Mouse (Mus musculus) left cerebral cortex, postnatal 10 days (tissue): ENCODE measurements around the gene Vps53. TPM values are rescaled to one million over a fixed set of nuclear protein-coding genes. Genes with fewer than 3 reads are reported as not detected.

ENCODE experiments used
- DNase-seq, 2 experiments: peaks; one replicate each; pipeline ENCODE4 v3.0.0; 2021 to 2022; ENCODE audit warnings: low spot score in 2 of 2, mixed read lengths in 1 of 2; ENCODE audit errors: extremely low spot score in 1 of 2
- intact Hi-C: fragments of 180-260 bp; cut with DNase I; formaldehyde crosslinking; loops from one replicate; pipeline ENCODE4 v1.15.1; 2025
- total RNA-seq, 2 experiments: library from RNA; stranded (reverse); gene quantifications; 2 replicates each; pipeline ENCODE4 v1.2.3; 2021

The Vps53 gene
- total RNA-seq, 2 experiments from 2014 or later, result 74.5 to 82.5 TPM

DNA sequence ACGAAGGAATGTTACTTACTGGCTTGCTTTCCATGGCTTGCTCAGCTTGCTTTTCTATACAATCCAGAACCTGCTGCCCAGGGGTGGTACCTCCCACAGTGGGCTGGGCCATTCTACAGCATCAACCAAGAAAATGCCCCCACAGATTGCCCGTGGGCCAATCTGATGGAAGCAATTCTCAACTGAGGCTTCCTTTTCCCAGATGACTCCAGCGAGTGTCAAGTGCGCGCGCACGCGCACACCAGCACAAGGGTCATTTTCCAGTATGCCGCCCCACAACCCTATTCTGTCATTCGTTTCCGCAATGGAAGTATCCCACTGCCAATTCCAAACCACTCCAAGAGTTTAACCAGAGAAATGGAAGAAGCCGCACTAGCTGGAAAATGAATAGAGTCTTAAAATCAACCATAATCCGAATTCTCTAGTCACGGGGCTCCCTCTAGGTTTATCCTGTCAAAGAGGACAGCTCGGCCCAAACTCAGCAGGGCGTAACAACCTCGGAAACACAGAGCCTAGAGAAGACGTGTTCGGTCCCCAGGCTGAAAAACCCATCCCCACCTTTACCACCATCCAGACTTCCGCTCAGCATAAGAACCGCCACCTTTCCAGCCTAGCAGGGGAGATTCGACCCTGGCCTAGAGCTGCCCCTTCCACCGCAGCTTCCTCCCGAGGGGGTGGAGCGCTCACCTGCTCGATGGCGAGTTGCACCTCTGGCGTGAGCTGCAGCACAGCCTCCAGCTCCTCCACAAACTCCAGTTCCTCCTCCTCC lies 537 bp downstream of the Vps53 start:
- intact Hi-C loops, result no loop called here
- peak in 1 of 2 experiments; percentile 59 for DNase-seq

DNA sequence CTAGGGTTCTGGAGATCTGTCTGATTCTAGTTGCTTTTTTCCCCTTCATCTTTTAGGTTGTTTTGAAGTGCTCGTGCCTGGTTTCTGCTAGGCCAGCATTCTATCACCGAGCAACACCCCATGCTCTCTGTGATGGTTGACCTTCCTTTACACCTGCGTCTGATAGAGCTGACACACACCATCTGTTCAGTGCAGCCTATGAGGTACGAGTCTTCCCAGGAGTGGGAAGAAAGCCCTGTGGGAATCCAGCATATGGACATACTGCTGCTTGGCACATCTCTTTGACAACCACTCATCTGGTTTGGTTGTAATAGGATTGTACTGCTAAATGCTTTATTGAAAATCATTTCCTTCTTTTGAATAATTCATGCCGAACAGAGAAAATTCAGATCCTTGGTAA lies 9.2 kb downstream of the Vps53 start:
- DNase-seq, result no peak
- intact Hi-C loops, result no loop called here

- peak in 1 of 2 experiments; percentile 42 for DNase-seq
- intact Hi-C loops, result loop anchor here (5.0 kb wide), 1 partner anchor 387 kb away; no protein-coding TSS in a partner anchor
These were observed 10.5 kb downstream of the Vps53 start for GRCm38 (mm10) chr11:76168976-76169375.

DNA sequence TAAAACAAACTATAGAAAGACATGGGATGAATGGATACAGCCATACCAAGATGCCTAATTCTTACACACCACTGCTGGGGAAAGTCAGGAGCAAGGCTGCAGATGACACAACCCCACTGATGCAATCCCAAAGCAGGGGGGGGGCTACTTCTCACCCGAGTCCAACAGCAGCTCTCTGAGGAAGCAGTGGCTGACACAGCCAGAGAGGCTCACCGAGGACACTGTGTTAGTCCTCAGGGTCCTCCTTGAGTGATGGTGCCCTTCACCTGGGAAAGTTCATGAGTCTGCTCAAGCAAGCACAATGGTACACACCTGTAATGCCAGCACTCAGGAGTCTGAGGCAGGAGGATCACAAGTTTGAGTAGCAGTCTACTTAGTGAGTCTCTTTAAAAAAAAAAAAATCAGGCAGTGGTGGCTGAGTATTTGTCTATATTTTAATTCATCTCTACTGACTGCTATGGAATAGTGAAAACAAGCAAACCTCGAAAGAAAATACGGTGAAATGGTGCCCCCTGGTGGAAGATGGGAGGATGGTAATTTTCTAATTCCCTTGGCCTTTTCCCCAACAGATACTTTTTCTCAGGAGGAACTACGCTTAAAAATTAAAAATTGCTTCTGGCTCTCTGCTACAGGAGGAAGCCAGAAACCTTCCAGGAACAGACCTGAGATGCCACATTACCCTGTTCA lies 12.2 kb downstream of the Vps53 start:
- intact Hi-C loops, result loop anchor here (5.0 kb wide), 1 partner anchor 385 kb away; no protein-coding TSS in a partner anchor
- peak; percentile 59 to 76 for DNase-seq

DNA sequence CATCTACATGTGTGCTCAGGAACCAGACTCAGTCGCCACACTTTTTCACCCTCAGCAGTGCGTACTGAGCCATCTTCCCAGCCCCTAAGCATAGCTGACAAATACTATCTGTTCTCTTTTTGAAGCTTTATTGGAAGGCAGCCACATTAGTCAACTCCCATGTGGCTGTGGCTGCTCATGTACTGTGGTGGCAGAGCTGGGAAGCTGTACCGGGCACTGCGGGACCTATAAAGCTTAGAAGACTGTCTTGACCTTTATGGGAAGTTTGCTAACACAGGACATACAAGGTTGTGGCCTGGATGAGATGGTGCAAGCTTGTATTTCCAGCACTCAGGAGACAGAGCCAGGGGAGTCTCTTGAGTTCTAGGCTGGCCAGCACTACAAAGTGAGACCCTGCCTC lies 12.8 kb downstream of the Vps53 start:
- no peak for DNase-seq

GRCm38 (mm10) chr11:76160251-76160650 lies 19.2 kb downstream of the Vps53 start:
- intact Hi-C loops, result no loop called here

More for the DNA sequence above, 12.8 kb downstream of the Vps53 start:
- intact Hi-C loops, result loop anchor here (5.0 kb wide), 1 partner anchor 384 kb away; no protein-coding TSS in a partner anchor

GRCm38 (mm10) chr11:76158375-76158774 lies 21.1 kb downstream of the Vps53 start:
- intact Hi-C loops, result no loop called here
- DNase-seq, result no peak

More at GRCm38 (mm10) chr11:76160251-76160650, 19.2 kb downstream of the Vps53 start:
- DNase-seq, result no peak

DNA sequence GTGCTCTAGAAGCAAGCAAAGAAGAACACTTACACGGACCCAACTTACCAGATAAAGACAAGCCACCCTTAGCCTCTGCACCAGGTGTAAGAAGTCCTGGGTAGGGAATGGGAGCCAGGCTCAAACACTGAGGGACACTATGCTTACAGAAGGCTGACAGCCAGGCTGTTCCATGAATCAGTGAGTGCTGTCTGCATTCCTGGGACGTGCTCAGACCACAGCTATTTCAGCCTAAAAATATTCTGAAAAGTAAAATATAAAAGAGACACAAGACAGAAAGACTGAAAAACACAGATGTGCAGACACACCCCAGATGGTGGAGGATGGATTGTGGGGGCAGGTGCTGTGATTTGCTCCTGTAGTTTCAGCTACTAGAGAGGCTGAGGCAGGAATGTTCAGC lies 24.6 kb downstream of the Vps53 start:
- intact Hi-C loops, result no loop called here
- DNase-seq, result no peak

DNA sequence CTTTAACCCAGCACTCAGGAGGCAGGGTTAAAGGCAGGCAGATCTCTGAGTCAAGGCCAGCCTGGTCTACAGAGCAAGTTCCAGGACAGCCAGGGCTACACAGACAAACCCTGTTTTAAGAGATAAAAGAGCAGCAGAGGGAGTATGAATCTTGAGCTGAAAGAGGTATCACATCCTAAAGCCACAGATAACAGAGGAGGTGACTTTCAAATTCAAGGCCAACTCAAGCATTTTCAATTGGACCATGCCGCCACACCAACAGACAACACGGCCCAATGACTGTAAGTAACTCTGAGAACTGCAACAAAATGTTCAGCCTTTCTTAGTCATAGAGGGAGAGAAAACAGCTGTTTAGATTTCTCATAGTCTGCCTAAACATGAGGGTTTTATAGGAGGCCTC lies 25.2 kb downstream of the Vps53 start:
- DNase-seq, result no peak
- intact Hi-C loops, result no loop called here

DNA sequence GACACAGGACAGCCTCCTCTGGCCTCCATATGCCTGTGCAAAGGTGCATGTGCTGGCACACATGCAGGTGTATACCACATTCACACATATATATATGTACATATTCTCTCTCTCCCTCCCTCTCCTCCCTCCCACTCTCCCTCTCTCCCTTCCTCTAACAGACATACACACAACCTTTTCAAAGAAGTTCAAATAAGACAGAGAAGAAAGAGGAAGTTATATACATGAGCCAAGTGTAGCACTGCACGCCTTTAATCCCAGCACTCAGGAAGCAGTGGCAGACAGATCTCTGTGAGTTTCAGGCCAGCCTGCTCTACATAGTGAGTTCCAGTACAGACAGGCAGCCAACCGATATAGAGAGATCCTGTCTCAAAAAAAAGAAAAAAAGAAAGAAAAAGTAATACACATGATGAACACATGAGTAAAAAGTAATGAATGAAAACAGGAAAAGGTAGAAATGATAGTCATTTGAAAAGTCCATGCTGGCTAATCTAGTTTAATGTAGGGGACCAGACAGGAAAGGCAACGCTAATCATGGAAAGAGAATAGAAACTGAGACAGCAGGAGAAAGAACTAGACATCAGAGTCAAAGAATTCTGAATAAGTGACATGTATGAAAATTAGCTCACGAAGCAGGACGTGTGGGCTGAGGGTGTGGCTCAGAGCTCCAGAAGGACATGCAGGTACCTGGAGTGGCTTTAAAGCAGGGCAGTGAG lies 26.1 kb downstream of the Vps53 start:
- intact Hi-C loops, result no loop called here

DNA sequence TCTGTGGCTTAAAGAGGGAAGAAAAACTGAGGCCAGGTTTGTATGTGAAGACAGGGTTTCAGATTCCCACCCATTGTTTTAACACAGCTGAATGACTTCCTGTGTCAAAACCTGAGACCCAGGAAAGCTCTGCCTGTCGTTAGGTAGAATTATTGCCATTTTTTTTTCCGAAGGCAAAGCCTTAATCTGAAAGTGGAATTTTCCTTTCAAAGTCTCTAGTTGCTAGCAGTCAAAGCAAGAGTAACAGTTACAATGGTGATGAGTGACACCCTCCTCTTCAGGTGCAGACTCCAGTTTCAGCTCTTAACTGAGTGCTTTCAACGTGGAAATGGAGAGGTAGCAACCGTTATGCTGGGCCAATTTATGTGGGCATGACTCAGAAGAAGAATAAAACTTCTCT lies 28.5 kb downstream of the Vps53 start:
- no peak for DNase-seq
- intact Hi-C loops, result no loop called here

More for the DNA sequence above, 26.1 kb downstream of the Vps53 start:
- no peak for DNase-seq

DNA sequence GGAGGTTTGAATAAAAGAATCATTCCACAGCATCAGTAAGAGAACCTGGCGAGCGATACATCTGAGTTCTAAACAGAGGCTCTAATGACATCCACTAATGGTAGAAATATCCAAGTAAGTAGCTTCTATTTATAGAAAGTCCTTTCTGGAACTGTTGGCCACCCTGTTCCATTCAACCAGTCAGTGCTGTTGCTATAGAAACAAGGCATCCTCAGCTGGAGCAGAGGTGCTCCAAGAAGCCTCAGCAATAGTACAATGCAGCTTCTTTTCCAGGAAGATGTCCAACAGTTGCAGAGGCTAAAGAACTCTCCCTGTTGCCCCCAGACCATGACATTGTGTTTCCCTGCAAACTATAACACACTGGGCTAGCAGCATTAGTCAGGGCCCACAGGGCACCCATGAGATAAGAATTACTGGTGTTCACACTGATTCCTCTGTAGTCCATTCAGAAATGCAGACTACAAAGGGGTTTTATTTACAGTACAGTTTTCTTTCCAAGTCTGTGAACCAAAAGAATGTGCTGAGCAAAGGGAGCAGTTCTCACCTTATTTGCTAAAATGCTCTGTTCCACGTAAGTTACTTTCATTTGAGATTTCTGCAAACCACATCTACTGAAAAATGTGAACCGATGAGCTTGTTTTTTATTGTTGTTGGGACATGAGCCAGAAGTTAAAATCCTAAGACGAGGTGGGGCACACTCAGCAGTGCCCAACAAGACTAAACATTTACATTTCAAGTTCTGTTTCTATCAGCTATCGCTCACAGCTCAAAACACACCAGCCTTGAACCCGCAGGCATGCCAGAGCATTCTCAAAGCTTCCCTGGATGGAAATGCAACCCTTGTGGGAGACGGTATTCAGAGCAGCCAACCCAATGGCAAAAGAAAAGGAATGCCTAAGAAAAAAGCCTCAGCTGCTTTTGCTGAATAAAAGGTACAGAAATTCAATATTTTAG lies 31.1 kb downstream of the Vps53 start:
- intact Hi-C loops, result no loop called here
- DNase-seq, result peak in 1 of 2 experiments; percentile 48

DNA sequence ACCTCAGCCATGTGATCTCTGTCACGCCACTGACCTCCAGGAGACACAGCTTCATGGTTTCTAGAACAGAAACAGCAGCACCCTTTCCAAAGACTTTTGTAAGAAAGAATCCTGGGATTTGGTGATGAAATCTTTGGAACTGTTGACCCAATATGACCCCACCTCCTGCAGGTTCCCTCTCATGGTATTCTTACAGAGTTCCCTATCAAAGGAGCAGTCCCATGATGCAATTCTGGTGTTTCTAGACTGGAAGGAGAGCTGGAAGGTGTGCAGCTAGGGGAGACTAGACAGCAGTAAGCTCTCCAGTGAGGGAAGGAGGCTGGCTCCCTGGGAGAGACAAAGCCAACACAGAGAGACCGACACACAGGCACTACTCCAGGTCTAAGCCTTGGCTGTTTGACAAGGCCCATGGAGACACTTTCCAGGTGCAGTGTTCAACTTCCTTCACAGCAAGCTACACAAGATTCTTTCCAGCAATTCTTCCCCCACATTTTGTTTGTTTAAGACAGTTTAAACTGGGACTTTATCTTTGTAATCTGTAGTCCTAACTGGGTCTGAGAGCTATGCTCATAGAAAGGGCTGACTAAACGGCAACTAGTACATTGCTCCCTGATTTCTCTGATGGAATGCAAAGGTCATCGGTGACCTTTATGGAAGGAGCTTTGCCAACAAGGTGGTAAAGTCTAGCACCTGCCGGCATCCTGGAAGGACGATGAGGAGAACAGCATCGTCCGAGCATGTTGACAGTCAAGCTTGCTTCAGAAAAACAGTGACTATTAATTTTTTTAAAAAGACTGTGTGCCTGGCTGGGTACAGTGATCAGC lies 33.0 kb downstream of the Vps53 start:
- intact Hi-C loops, result no loop called here
- DNase-seq, result peak in 1 of 2 experiments; percentile 28

GRCm38 (mm10) chr11:76145169-76145568 lies 34.3 kb downstream of the Vps53 start:
- DNase-seq, result no peak
- intact Hi-C loops, result no loop called here

GRCm38 (mm10) chr11:76144386-76144785 lies 35.1 kb downstream of the Vps53 start:
- no peak for DNase-seq
- intact Hi-C loops, result no loop called here

- DNase-seq, result no peak
- intact Hi-C loops, result no loop called here
These were observed 41.5 kb downstream of the Vps53 start for GRCm38 (mm10) chr11:76137996-76138395.

DNA sequence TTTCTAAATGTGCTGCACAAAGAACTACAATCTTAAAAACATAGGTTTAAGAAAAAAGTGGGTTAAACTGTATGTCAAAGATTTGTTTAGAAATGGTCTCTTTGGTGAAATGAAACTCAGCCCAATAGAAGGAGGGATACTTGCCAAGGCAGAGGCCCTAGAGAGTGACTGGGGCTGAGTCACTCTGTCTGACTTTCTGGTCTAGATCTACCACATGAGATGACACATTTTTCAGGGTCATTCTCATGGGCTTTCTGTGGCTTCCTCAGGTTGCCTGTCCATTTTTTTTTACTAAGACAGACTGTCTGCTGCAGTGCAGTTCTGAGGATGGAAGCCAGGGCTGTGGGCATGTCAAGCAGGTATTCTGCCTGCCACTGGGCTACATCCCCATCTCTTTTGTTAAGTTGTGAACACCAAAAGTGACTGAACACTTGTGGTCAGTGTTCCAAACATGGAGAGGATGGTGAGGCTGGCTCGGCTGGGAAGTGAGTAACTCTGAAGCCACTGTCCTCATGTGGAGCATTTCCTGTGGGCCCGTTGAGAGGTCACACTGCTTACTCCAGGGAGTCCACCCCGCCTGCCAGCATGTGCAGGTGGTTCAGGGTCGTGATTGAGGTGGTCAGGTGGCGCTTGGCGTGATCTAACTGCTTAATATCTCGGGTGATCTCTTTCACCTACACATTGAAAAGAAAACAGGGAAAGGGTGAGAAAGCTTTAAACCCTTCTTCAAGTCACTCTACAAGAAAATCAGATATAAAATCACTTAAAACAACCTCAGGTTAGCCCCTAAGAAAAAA lies 43.6 kb downstream of the Vps53 start:
- DNase-seq, result no peak
- intact Hi-C loops, result no loop called here
